Mouse (Mus musculus) heart, embryonic 10.5 days (tissue): ENCODE data around the gene Slc35e3. TPM values are rescaled to one million over a fixed set of nuclear protein-coding genes. Genes with fewer than 3 reads are reported as not detected.

Source experiments
- DNase-seq: peaks from one replicate; pipeline ENCODE4 v3.0.0-alpha.2; 2017; ENCODE audit warnings: low spot score
- H3K27ac ChIP-seq: fragments of 300-500 bp; sonication (generic); 2 replicates; pipeline ENCODE4 v1.5.1; 2016; ENCODE audit warnings: mild to moderate bottlenecking
- H3K27me3 ChIP-seq: fragments of 300-500 bp; sonication (generic); 2 replicates; pipeline ENCODE4 v1.6.1; 2016; ENCODE audit warnings: mild to moderate bottlenecking; ENCODE audit not compliant: poor library complexity, insufficient read depth, severe bottlenecking
- H3K36me3 ChIP-seq: fragments of 300-500 bp; sonication (generic); 2 replicates; pipeline ENCODE4 v1.6.1; 2016; ENCODE audit warnings: mild to moderate bottlenecking, moderate library complexity
- H3K4me1 ChIP-seq: fragments of 300-500 bp; sonication (generic); 2 replicates; pipeline ENCODE4 v1.6.1; 2016; ENCODE audit warnings: mild to moderate bottlenecking
- H3K4me3 ChIP-seq: fragments of 300-500 bp; sonication (generic); 2 replicates; pipeline ENCODE4 v1.5.1; 2016; ENCODE audit warnings: mild to moderate bottlenecking, moderate library complexity
- H3K9me3 ChIP-seq: fragments of 300-500 bp; sonication (generic); 2 replicates; pipeline ENCODE4 v1.6.1; 2016; ENCODE audit warnings: mild to moderate bottlenecking, moderate library complexity
- WGBS: fragments of 180-500 bp; shearing (Covaris S2); methylation state at CpG from one replicate; pipeline ENCODE4 v1.1.7; 2016; 5-methylcytosine and 5-hydroxymethylcytosine counted together
- polyA plus RNA-seq: library from polyadenylated mRNA; unstranded; fragments of >200 nt; fragmentation: Nextera tagmentation; extraction: Ambion mirVana; gene quantifications from 2 replicates; pipeline ENCODE4 v1.2.1, GENCODE M21; 2016

The Slc35e3 gene
- polyA plus RNA-seq, 1 experiment from 2014 or later, result 14.9 TPM

GRCm38 (mm10) chr10:117755086-117755798 lies 9.1 kb upstream of the Slc35e3 start:
- H3K36me3 ChIP-seq, result peaks cover 84% of the 10 kb centered on the region
- H3K9me3 ChIP-seq, result no peaks in the 10 kb centered on the region
- H3K27me3 ChIP-seq, result no peaks in the 10 kb centered on the region
- no peaks in the 10 kb centered on the region for H3K4me1 ChIP-seq
- 88% methylated on average over 13 of the region's 13 CpGs for WGBS
- DNase-seq, result no peak
- H3K27ac ChIP-seq, result no peak overlapping the region
- no peak overlapping the region for H3K4me3 ChIP-seq

GRCm38 (mm10) chr10:117754609-117754940 lies 8.4 kb upstream of the Slc35e3 start:
- no peak overlapping the region for H3K4me3 ChIP-seq
- peaks cover 84% of the 10 kb centered on the region for H3K36me3 ChIP-seq
- no peaks in the 10 kb centered on the region for H3K27me3 ChIP-seq
- H3K4me1 ChIP-seq, result no peaks in the 10 kb centered on the region
- no peak for DNase-seq
- WGBS, result 96% methylated on average over 7 of the region's 7 CpGs
- no peaks in the 10 kb centered on the region for H3K9me3 ChIP-seq
- H3K27ac ChIP-seq, result no peak overlapping the region

GRCm38 (mm10) chr10:117753711-117754608 lies 7.8 kb upstream of the Slc35e3 start:
- no peak overlapping the region for H3K4me3 ChIP-seq
- no peaks in the 10 kb centered on the region for H3K9me3 ChIP-seq
- no peaks in the 10 kb centered on the region for H3K27me3 ChIP-seq
- H3K4me1 ChIP-seq, result no peaks in the 10 kb centered on the region
- H3K36me3 ChIP-seq, result peaks cover 84% of the 10 kb centered on the region
- H3K27ac ChIP-seq, result no peak overlapping the region
- no peak for DNase-seq
- 95% methylated on average over 8 of the region's 8 CpGs for WGBS

- peaks cover 2% of the 10 kb centered on the region; the same call in 1 of the 2 replicates for H3K4me1 ChIP-seq
- H3K27ac ChIP-seq, result no peak overlapping the region
- H3K36me3 ChIP-seq, result peaks cover 84% of the 10 kb centered on the region
- H3K27me3 ChIP-seq, result no peaks in the 10 kb centered on the region
- H3K9me3 ChIP-seq, result no peaks in the 10 kb centered on the region
- 97% methylated on average over 5 of the region's 5 CpGs for WGBS
- no peak for DNase-seq
- no peak overlapping the region for H3K4me3 ChIP-seq
Measured at GRCm38 (mm10) chr10:117752851-117753647, 6.9 kb upstream of the Slc35e3 start.

- H3K36me3 ChIP-seq, result peaks cover 77% of the 10 kb centered on the region
- H3K4me1 ChIP-seq, result peaks cover 2% of the 10 kb centered on the region; the same call in 1 of the 2 replicates
- no peak overlapping the region for H3K4me3 ChIP-seq
- H3K27ac ChIP-seq, result no peak overlapping the region
- H3K27me3 ChIP-seq, result no peaks in the 10 kb centered on the region
- 96% methylated on average over 7 of the region's 7 CpGs for WGBS
- DNase-seq, result no peak
- H3K9me3 ChIP-seq, result no peaks in the 10 kb centered on the region
Measured at GRCm38 (mm10) chr10:117752304-117752821, 6.2 kb upstream of the Slc35e3 start.

- Histone ChIP-seq H3K36me3 (peaks cover 71% of the 10 kb centered on the region), H3K4me3 (no peak overlapping the region), H3K27me3 (no peaks in the 10 kb centered on the region), H3K9me3 (no peaks in the 10 kb centered on the region), H3K27ac (no peak overlapping the region), H3K4me1 (peaks cover 2% of the 10 kb centered on the region; the same call in 1 of the 2 replicates)
- WGBS, result 92% methylated on average over 6 of the region's 6 CpGs
- no peak for DNase-seq
Measured at GRCm38 (mm10) chr10:117751744-117752143, 5.6 kb upstream of the Slc35e3 start.

- no peak for DNase-seq
- Histone ChIP-seq H3K4me1 (peaks cover 2% of the 10 kb centered on the region; the same call in 1 of the 2 replicates), H3K36me3 (peaks cover 66% of the 10 kb centered on the region), H3K27me3 (no peaks in the 10 kb centered on the region), H3K4me3 (no peak overlapping the region), H3K9me3 (no peaks in the 10 kb centered on the region), H3K27ac (no peak overlapping the region)
- 95% methylated on average over 14 of the region's 14 CpGs for WGBS
Measured at GRCm38 (mm10) chr10:117751282-117751610, 5.1 kb upstream of the Slc35e3 start.

- Histone ChIP-seq H3K27ac (no peak overlapping the region), H3K27me3 (no peaks in the 10 kb centered on the region), H3K36me3 (peaks cover 60% of the 10 kb centered on the region), H3K9me3 (no peaks in the 10 kb centered on the region), H3K4me1 (peaks cover 2% of the 10 kb centered on the region; the same call in 1 of the 2 replicates), H3K4me3 (no peak overlapping the region)
- 94% methylated on average over 5 of the region's 5 CpGs for WGBS
- DNase-seq, result no peak
Measured at GRCm38 (mm10) chr10:117750529-117751281, 4.5 kb upstream of the Slc35e3 start.

GRCm38 (mm10) chr10:117749787-117750343 lies 3.7 kb upstream of the Slc35e3 start:
- Histone ChIP-seq H3K27me3 (no peaks in the 10 kb centered on the region), H3K4me3 (no peak overlapping the region), H3K9me3 (no peaks in the 10 kb centered on the region), H3K27ac (no peak overlapping the region), H3K4me1 (peaks cover 9% of the 10 kb centered on the region), H3K36me3 (peaks cover 52% of the 10 kb centered on the region)
- no peak for DNase-seq
- 93% methylated on average over 14 of the region's 14 CpGs for WGBS

- Histone ChIP-seq H3K4me1 (peaks cover 10% of the 10 kb centered on the region), H3K27ac (no peak overlapping the region), H3K27me3 (no peaks in the 10 kb centered on the region), H3K9me3 (no peaks in the 10 kb centered on the region), H3K4me3 (no peak overlapping the region), H3K36me3 (peaks cover 46% of the 10 kb centered on the region)
- DNase-seq, result no peak
- WGBS, result 97% methylated on average over 10 of the region's 10 CpGs
Measured at GRCm38 (mm10) chr10:117749050-117749686, 3.0 kb upstream of the Slc35e3 start.

- no peak for DNase-seq
- H3K36me3 ChIP-seq, result peaks cover 46% of the 10 kb centered on the region
- H3K9me3 ChIP-seq, result no peaks in the 10 kb centered on the region
- no peak overlapping the region for H3K27ac ChIP-seq
- no peak overlapping the region for H3K4me3 ChIP-seq
- peaks cover 10% of the 10 kb centered on the region for H3K4me1 ChIP-seq
- 83% methylated on average over 10 of the region's 10 CpGs for WGBS
- no peaks in the 10 kb centered on the region for H3K27me3 ChIP-seq
Measured at GRCm38 (mm10) chr10:117748276-117749049, 2.3 kb upstream of the Slc35e3 start.
